Mouse (Mus musculus): ENCODE measurements around the gene Gm21981.

DNA sequence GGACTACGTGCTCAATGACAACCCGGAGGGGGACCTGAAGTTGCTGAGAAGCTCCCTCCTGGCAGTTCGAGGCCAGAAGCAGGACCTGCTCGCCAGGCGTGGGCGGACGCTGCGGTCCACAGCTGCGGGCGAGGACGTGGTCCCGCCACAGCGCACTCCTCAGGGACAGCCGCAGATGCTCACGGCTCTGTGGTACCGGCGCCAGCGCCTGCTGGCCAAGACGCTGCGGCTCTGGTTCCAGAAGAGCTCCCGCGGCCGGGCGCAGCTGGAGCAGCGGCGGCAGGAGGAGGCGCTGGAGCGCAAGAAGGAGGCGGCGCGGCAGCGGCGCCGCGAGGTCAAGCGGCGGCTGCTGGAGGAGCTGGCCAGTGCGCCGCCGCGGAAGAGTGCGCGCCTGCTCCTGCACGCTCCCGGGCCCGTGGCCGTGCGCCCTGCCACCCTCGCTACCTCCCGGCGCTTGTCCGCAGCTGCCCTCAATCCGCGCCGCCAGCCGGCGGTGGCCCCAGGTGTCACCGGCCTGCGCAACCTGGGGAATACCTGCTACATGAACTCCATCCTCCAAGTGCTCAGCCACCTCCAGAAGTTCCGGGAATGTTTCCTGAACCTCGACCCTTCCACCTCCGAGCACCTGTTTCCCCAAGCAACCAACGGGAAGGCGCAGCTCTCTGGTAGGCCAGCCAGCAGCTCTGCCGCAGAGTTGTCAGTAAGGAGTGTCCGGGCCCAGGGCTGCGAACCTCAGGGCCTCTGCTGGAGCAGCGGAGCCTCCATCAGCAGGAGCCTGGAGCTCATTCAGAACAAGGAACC is 21.7 kb downstream of the Gm21981 start:
- TF ChIP-seq TCF12 (IDR thresholded peaks at IDR 0.05; ENCODE audit: low read depth, low read length) (no peak), CTCF (IDR thresholded peaks at IDR 0.05 in 2 of 3, conservative IDR thresholded peaks at IDR 0.05 in 1 of 3; ENCODE audit: control insufficient read depth in 1 of 3, insufficient read depth in 1 of 3, low read depth in 2 of 3, low read length in 3 of 3, poor library complexity in 1 of 3, severe bottlenecking in 1 of 3) (no peak), POLR2A (IDR thresholded peaks at IDR 0.05; ENCODE audit: control insufficient read depth in 1 of 2, insufficient read depth in 1 of 2, low read depth in 1 of 2, low read length in 2 of 2, poor library complexity in 1 of 2) (no peak), POLR2AphosphoS2 (IDR thresholded peaks at IDR 0.05; ENCODE audit: low read length) (no peak), SMC3 (IDR thresholded peaks at IDR 0.05; ENCODE audit: low read depth, low read length) (no peak), NELFE (IDR thresholded peaks at IDR 0.05; ENCODE audit: low read depth, low read length) (no peak), RAD21 (IDR thresholded peaks at IDR 0.05; ENCODE audit: low read depth, low read length) (no peak), POLR2AphosphoS5 (IDR thresholded peaks at IDR 0.05; ENCODE audit: borderline replicate concordance, low read depth, low read length) (no peak), ZC3H11A (IDR thresholded peaks at IDR 0.05; ENCODE audit: low read depth, low read length) (no peak)
